Mouse (Mus musculus) kidney, embryonic 14.5 days (tissue): Measurements from ENCODE around the gene AY358078. TPM values are rescaled to one million over a fixed set of nuclear protein-coding genes. Genes with fewer than 3 reads are reported as not detected.
A peak's percentile ranks its signal among the peaks of the same experiment; 100 is the strongest.
"Not testable (repeated sequence)": the region's sequence is repeated elsewhere in the genome, so short reads cannot be mapped to it uniquely, and the experiment has no call there.

Experiments
- ATAC-seq: fragments of 200-750 bp; cut with Nextera tagmentation; 2 replicates; pipeline ENCODE4 v1.8.0; 2017; ENCODE audit warnings: moderate number of reproducible peaks, mild to moderate bottlenecking, moderate TSS enrichment, moderate library complexity; ENCODE audit not compliant: low FRiP score, low TSS enrichment
- H3K27ac ChIP-seq: fragments of 300-500 bp; sonication (generic); 2 replicates; pipeline ENCODE4 v1.5.1; 2014; ENCODE audit warnings: low read depth, mild to moderate bottlenecking, low read length, moderate library complexity, mixed read lengths
- H3K27me3 ChIP-seq: fragments of 300-500 bp; sonication (generic); 2 replicates; pipeline ENCODE4 v1.6.1; 2014; ENCODE audit warnings: mild to moderate bottlenecking, low read length; ENCODE audit not compliant: control insufficient read depth, insufficient read depth
- H3K36me3 ChIP-seq: fragments of 300-500 bp; sonication (generic); 2 replicates; pipeline ENCODE4 v1.6.1; 2014; ENCODE audit warnings: low read length, mixed read lengths; ENCODE audit not compliant: control insufficient read depth, insufficient read depth
- H3K4me1 ChIP-seq: fragments of 300-500 bp; sonication (generic); 2 replicates; pipeline ENCODE4 v1.6.1; 2014; ENCODE audit warnings: low read length, mixed read lengths; ENCODE audit not compliant: control insufficient read depth, insufficient read depth
- H3K4me2 ChIP-seq: fragments of 300-500 bp; sonication (generic); replicated peaks from 2 replicates; pipeline ENCODE4 v1.6.1; 2014; ENCODE audit warnings: low read depth, mild to moderate bottlenecking, low read length
- H3K4me3 ChIP-seq: fragments of 300-500 bp; sonication (generic); 2 replicates; pipeline ENCODE4 v1.5.1; 2014; ENCODE audit warnings: mild to moderate bottlenecking, low read length
- H3K9ac ChIP-seq: fragments of 300-500 bp; sonication (generic); 2 replicates; pipeline ENCODE4 v1.6.1; 2014; ENCODE audit warnings: low read depth, mild to moderate bottlenecking, low read length, moderate library complexity
- H3K9me3 ChIP-seq: fragments of 300-500 bp; sonication (generic); 2 replicates; pipeline ENCODE4 v1.6.1; 2016; ENCODE audit warnings: low read length; ENCODE audit not compliant: control insufficient read depth
- WGBS: fragments of 180-500 bp; shearing (Covaris S2); extraction: QIAGEN DNeasy Blood & Tissue Kit; methylation state at CpG from one replicate; pipeline ENCODE4 v1.1.7; 2014; 5-methylcytosine and 5-hydroxymethylcytosine counted together
- polyA plus RNA-seq: library from polyadenylated mRNA; unstranded; fragments of >200 nt; fragmentation: Nextera tagmentation; extraction: Ambion mirVana; gene quantifications from 2 replicates; pipeline ENCODE4 v1.2.1, GENCODE M21; 2014

The AY358078 gene
- polyA plus RNA-seq, 1 experiment from 2014 or later: not detected

- no peaks in the 10 kb centered on the region for H3K27me3 ChIP-seq
- H3K4me1 ChIP-seq: no peaks in the 10 kb centered on the region
- H3K27ac ChIP-seq: no peak overlapping the region
- no peaks in the 10 kb centered on the region for H3K36me3 ChIP-seq
- no peaks in the 10 kb centered on the region for H3K9me3 ChIP-seq
- ATAC-seq: peak; percentile 52; the same call in 1 of the 2 replicates
- 12% methylated on average over 2 of the region's 2 CpGs for WGBS
- H3K9ac ChIP-seq: no peak overlapping the region
- no peak overlapping the region for H3K4me2 ChIP-seq
- no peak overlapping the region for H3K4me3 ChIP-seq
Measured at GRCm38 (mm10) chr14:51794106-51794505, 5.7 kb upstream of the AY358078 start.

GRCm38 (mm10) chr14:51826625-51827024, 26.8 kb downstream of the AY358078 start:
- Histone ChIP-seq H3K4me1 (no peaks in the 10 kb centered on the region), H3K36me3 (no peaks in the 10 kb centered on the region), H3K4me2 (no peak overlapping the region), H3K9ac (no peak overlapping the region), H3K27ac (no peak overlapping the region), H3K9me3 (no peaks in the 10 kb centered on the region), H3K27me3 (no peaks in the 10 kb centered on the region), H3K4me3 (no peak overlapping the region)
- WGBS: 61% methylated on average over 1 of the region's 1 CpGs
- no peak for ATAC-seq

GRCm38 (mm10) chr14:51827842-51828241, 28.0 kb downstream of the AY358078 start:
- H3K4me2 ChIP-seq, H3K36me3 ChIP-seq, H3K9me3 ChIP-seq, H3K4me1 ChIP-seq, H3K27me3 ChIP-seq, H3K9ac ChIP-seq, H3K4me3 ChIP-seq, H3K27ac ChIP-seq, ATAC-seq: not testable (repeated sequence)
- 32% methylated on average over 5 of the region's 5 CpGs for WGBS

GRCm38 (mm10) chr14:51829188-51829587, 29.3 kb downstream of the AY358078 start:
- Histone ChIP-seq H3K27me3 (no peaks in the 10 kb centered on the region), H3K27ac (no peak overlapping the region), H3K36me3 (no peaks in the 10 kb centered on the region), H3K4me3 (no peak overlapping the region), H3K4me2 (no peak overlapping the region), H3K9me3 (no peaks in the 10 kb centered on the region), H3K9ac (no peak overlapping the region), H3K4me1 (no peaks in the 10 kb centered on the region)
- WGBS: 82% methylated on average over 6 of the region's 6 CpGs
- ATAC-seq: no peak

GRCm38 (mm10) chr14:51838480-51838879, 38.6 kb downstream of the AY358078 start:
- H3K9ac ChIP-seq, H3K4me2 ChIP-seq, H3K4me1 ChIP-seq, H3K36me3 ChIP-seq, H3K4me3 ChIP-seq, H3K27ac ChIP-seq, ATAC-seq, H3K9me3 ChIP-seq, H3K27me3 ChIP-seq: not testable (repeated sequence)
- 32% methylated on average over 2 of the region's 2 CpGs for whole genome bisulfite sequencing

- no peaks in the 10 kb centered on the region for H3K36me3 ChIP-seq
- H3K27me3 ChIP-seq: no peaks in the 10 kb centered on the region
- no peaks in the 10 kb centered on the region for H3K4me1 ChIP-seq
- no peak overlapping the region for H3K4me2 ChIP-seq
- H3K9ac ChIP-seq: no peak overlapping the region
- WGBS: 71% methylated on average over 1 of the region's 1 CpGs
- H3K9me3 ChIP-seq: no peaks in the 10 kb centered on the region
- no peak overlapping the region for H3K27ac ChIP-seq
- ATAC-seq: no peak
- no peak overlapping the region for H3K4me3 ChIP-seq
Measured at GRCm38 (mm10) chr14:51842250-51842649, 42.4 kb downstream of the AY358078 start.

- no peak for ATAC-seq
- 91% methylated on average over 2 of the region's 2 CpGs for WGBS
- Histone ChIP-seq H3K27me3 (no peaks in the 10 kb centered on the region), H3K4me1 (no peaks in the 10 kb centered on the region), H3K9ac (no peak overlapping the region), H3K36me3 (no peaks in the 10 kb centered on the region), H3K9me3 (no peaks in the 10 kb centered on the region), H3K4me2 (no peak overlapping the region), H3K27ac (no peak overlapping the region), H3K4me3 (no peak overlapping the region)
Measured at GRCm38 (mm10) chr14:51842781-51843180, 42.9 kb downstream of the AY358078 start.

- no peak overlapping the region for H3K27ac ChIP-seq
- no peak for ATAC-seq
- H3K27me3 ChIP-seq: no peaks in the 10 kb centered on the region
- no peaks in the 10 kb centered on the region for H3K4me1 ChIP-seq
- H3K9me3 ChIP-seq: no peaks in the 10 kb centered on the region
- no peak overlapping the region for H3K4me3 ChIP-seq
- H3K9ac ChIP-seq: no peak overlapping the region
- no peaks in the 10 kb centered on the region for H3K36me3 ChIP-seq
- H3K4me2 ChIP-seq: no peak overlapping the region
Measured at GRCm38 (mm10) chr14:51843882-51844281, 44.0 kb downstream of the AY358078 start.

GRCm38 (mm10) chr14:51846566-51846965, 46.7 kb downstream of the AY358078 start:
- Histone ChIP-seq H3K36me3 (no peaks in the 10 kb centered on the region), H3K9ac (no peak overlapping the region), H3K27ac (no peak overlapping the region), H3K27me3 (no peaks in the 10 kb centered on the region), H3K4me3 (no peak overlapping the region), H3K9me3 (no peaks in the 10 kb centered on the region), H3K4me2 (no peak overlapping the region), H3K4me1 (no peaks in the 10 kb centered on the region)
- ATAC-seq: no peak
- WGBS: 57% methylated on average over 3 of the region's 3 CpGs

- ATAC-seq, H3K4me1 ChIP-seq: not testable (repeated sequence)
- WGBS: 55% methylated on average over 3 of the region's 3 CpGs
Measured at GRCm38 (mm10) chr14:51851006-51851405, 51.2 kb downstream of the AY358078 start.

More at GRCm38 (mm10) chr14:51851006-51851405, 51.2 kb downstream of the AY358078 start:
- not testable (repeated sequence) for H3K27me3 ChIP-seq, H3K9me3 ChIP-seq, H3K9ac ChIP-seq, H3K27ac ChIP-seq, H3K4me3 ChIP-seq, H3K36me3 ChIP-seq, H3K4me2 ChIP-seq
